Mouse (Mus musculus): ENCODE measurements around the gene Cox10.

The Cox10 gene

GRCm38 (mm10) chr11:63991958-63992357 lies 87.3 kb downstream of the Cox10 start:
- DNase-seq, result no peak

DNA sequence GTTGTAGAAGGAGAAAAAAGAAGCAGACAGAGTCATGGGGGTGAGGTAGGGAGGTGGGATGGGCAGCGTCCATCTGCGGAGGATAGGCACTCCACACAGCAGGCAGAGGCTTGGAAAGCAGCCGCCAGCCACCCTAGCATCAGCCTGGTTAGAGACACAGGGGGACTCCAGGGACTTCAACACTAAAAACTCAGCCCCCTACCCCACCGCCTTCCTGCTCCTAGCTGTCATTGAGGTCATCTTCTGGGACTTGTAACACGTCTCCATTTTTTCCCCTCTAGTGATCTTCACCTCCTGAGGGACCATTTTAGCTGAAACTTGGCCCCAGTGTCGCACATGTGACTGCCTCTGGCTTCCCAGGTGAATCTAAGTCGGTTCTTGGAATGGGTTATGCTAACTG lies 88.5 kb downstream of the Cox10 start:
- DNase-seq, result no peak

DNA sequence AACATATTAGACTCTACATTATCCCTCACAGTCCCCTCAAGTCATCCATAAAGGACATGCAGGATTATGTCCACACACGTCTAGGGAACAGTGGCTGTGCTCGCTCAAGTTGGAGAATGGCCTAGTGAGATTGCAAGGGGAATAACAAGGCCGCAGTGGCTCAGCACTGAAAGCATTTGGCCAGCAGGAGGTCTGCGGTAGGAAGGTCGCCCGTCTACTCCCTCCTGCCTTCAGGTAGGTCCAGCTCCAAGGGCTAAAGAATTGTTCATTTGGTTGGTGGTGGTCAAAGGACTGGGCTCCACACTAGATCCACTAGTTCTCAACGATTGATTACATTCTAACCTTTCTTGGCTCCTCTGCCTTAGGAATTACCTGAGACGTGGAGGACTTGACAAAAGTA lies 89.0 kb downstream of the Cox10 start:
- no peak for DNase-seq

DNA sequence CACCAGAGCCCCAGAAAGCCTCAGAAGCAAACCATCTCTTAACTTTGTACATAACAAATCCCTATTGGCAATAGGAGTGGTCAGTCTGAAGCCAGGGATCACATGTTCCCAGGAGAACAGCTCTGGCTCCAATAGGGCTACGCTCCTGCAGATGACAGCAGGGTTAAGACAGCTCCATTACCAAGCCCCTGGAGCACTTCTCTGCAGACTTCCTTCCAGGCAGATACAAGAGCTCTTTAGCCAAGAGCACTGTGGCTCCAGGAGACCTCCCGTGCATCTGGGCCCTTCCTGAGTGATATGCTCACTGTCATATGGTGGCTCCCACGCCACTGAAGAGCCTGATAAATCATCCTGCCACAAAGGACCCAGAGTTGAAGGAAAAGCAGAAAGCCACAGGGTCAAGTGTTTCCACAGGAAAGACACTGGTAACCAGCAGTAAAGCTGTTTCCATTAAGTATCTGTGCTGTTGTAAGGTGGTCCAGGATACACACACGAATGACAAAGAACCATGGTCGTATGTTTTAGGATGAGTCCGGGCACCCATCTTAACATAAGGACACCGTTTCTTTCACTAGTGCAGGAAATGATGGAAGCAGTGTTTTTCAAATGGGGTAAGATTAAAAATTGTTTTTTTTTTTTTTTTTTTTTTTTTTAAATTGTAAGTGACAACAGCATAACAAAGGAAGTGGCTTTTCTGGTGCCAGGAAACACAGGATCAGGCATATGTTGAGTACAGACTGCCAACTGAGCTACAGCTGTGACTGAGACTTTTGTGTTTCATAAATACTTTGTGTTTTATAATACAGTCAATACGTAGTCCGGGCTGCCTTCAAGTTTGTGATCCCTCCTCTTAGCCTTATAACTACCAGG lies 90.0 kb downstream of the Cox10 start:
- DNase-seq, result no peak

- no peak for DNase-seq
Measured at GRCm38 (mm10) chr11:63988031-63988665, 91.1 kb downstream of the Cox10 start.

DNA sequence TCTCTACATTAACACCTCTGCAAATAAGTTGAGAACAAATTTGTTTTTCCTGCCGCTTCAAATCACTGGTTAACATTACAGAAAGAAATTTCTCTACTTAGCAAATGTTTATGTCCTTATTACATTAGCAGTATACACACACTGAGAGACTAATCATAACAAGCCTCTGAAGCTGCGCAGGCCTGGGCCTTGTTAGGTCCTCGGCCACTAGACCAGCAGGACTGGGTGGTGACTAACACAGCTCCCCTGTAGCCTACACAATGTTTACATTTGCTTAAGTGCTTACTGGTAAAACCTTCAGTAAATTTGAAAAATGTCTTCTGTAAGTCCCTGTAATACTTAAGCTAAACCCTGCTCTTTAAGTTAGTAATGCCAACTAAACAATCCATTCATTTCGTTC lies 92.6 kb downstream of the Cox10 start:
- DNase-seq, result no peak

GRCm38 (mm10) chr11:63985481-63985880 lies 93.8 kb downstream of the Cox10 start:
- DNase-seq, result no peak

DNA sequence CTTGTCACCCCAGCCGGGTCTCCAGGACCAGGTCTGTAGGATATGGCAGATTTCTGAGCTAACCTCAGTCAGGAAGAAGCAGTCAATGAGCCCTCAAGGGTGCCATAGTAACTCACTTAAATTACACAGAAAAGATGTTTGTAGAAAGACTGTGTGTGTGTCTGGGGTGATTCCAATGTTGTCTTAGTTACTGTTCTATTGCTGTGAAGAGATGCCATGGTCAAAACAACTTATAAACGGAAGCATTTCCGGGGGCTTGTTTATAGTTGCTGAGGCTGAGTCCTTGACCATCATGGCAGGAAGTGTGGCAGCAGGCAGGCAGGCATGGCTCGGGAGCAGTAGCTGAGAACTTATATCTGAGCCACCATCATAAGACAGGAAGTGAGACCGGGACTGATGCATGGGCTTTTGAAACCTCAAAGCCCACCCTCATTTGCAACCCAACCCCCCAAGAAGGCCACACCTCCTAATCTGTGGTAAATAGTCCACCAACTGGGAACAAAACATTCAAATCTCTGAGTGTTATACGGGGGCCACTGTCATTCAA lies 94.6 kb downstream of the Cox10 start:
- DNase-seq, result no peak

- no peak for DNase-seq
Measured at GRCm38 (mm10) chr11:63977741-63978140, 101.5 kb downstream of the Cox10 start.

DNA sequence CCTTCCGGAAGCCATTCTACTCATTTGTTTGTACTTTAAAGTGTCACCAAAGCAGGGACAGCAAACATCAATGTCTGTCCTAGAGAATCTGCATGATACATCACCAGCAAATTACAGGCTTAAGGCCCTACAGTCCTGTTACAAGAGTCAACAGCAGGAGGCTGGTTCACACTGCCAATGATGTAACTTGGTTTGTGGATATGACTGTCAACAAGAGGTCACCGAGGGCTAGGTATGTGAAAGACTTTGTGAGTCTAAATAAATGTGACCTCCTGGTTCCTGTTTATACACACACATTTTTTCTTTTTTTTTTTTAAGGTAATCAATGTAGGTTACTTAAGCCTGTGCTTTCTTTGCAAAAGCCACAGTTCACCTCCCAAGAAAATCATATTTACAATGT lies 102.5 kb downstream of the Cox10 start:
- DNase-seq, result no peak

- no peak for DNase-seq
Measured at GRCm38 (mm10) chr11:63975260-63975899, 103.9 kb downstream of the Cox10 start.

DNA sequence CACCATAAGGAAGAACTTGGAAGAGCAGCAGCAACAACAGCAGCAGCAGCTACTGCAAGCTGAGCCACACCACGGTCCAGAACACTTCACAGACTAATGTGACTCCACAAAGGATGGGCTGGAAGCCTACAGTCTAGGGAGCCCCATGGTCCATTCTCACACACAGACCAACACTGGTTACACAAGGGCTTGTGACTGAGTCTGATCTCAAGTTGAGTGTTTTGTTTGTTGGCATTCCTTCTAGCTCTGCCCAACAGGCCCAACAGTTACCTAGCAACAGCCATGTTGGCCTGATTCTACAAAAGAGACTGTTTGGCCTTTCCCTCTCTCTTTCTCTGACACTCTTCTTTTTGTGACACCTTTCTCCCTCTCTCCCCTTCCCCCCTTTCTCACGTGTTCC lies 105.3 kb downstream of the Cox10 start:
- no peak for DNase-seq

DNA sequence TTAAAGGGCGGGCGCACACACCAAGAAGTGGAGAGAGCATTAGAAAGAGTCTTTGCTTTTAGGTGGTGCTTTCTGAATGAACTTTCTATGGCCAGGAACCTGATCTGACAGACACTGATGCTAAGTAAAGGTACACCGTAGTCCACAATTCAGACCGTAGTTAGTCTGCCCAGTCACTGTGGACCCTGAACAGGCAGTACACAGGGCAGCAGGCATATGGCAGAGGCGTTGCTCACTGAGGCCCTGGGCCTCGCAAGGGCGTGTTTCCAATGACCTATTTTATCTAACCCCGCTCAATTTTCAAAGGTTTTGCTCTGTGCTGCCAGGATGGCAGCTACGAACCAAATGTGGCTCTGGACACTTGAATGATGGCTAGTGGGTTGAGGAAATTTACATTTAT lies 107.8 kb downstream of the Cox10 start:
- no peak for DNase-seq

DNA sequence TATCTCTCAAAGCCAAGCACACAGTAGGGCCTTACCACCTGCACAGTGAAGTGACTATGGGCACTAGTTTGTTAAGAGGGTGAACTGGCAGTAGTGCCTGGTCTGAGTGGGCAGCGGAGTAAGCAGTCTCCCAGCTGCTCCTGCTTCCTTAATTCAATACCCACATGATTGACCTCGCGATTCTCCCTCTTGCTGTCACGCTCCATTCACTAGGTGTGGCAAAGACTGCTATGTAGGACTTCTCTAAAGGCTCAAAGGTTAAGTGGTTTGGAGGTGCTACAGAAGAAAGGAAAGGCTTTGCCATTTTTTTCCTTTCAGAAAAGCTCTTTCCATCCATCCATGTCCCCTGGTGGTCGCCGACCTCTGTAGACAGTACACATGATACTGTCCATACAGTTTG lies 108.5 kb downstream of the Cox10 start:
- no peak for DNase-seq

GRCm38 (mm10) chr11:63969205-63969910 lies 109.9 kb downstream of the Cox10 start:
- DNase-seq, result no peak

- DNase-seq, result no peak
Measured at GRCm38 (mm10) chr11:63968388-63969035, 110.8 kb downstream of the Cox10 start.

- no peak for DNase-seq
Measured at GRCm38 (mm10) chr11:63967641-63968387, 111.5 kb downstream of the Cox10 start.

DNA sequence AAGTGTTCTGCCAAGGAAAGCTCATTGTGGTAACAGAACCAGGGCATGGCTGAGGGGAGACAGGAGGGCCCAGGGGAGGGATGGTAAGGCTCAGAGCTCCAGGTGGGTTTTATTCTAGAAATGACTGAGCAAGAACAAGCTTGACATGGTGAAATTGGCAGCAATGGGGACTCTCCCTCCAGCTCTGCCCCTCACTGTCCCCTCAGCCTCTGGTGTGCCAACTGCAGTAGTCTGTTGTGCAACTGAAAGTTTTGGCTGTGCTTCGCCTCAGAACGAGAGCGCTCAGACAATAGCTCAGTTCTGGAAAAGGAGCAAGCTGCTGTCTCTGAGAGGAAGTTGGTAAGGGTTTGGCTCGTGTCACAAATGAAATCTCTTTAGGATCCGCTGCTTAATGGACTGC lies 113.8 kb downstream of the Cox10 start:
- DNase-seq, result no peak

GRCm38 (mm10) chr11:63957207-63957606 lies 122.1 kb downstream of the Cox10 start:
- DNase-seq, result no peak

GRCm38 (mm10) chr11:63956748-63957147 lies 122.5 kb downstream of the Cox10 start:
- DNase-seq, result no peak

GRCm38 (mm10) chr11:63953887-63954286 lies 125.4 kb downstream of the Cox10 start:
- no peak for DNase-seq

DNA sequence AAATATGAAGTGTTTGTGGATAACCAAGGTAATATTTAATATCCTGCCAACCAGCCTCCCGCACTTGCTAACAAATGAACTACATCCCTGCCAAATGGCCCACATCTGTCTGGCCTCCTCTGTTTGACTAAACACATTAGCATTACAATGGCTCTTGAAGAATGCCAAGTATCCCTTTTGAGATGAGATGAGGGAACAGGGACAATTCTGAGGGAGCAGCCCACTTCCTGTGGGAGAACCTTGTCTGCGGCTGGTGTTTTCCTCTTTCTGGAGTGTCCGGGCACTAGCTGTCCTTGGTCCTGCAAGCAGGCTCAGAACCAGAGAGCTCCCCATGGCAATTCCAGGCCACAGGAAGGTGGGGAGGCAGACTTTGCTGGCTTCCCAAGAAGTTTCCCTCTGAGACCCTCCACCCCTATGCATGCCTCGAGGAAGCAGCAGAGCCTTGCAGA lies 126.5 kb downstream of the Cox10 start:
- DNase-seq, result no peak
